Mouse (Mus musculus) forebrain, embryonic 12.5 days (tissue): ENCODE results near the gene Adgrl1. TPM values are rescaled to one million over a fixed set of nuclear protein-coding genes. Genes with fewer than 3 reads are reported as not detected.
"Not testable (repeated sequence)": the region's sequence is repeated elsewhere in the genome, so short reads cannot be mapped to it uniquely, and the experiment has no call there.

ENCODE experiments used
- ATAC-seq: fragments of 200-750 bp; cut with Nextera tagmentation; 2 replicates; pipeline ENCODE4 v1.8.0; 2017; ENCODE audit warnings: moderate TSS enrichment; ENCODE audit not compliant: low FRiP score
- H3K27ac ChIP-seq: fragments of 300-500 bp; sonication (generic); 2 replicates; pipeline ENCODE4 v1.5.1; 2016; ENCODE audit warnings: mild to moderate bottlenecking
- H3K27me3 ChIP-seq: fragments of 300-500 bp; sonication (generic); 2 replicates; pipeline ENCODE4 v1.6.1; 2016; ENCODE audit warnings: mild to moderate bottlenecking
- H3K36me3 ChIP-seq: fragments of 300-500 bp; sonication (generic); replicated peaks from 2 replicates; pipeline ENCODE4 v1.6.1; 2016; ENCODE audit warnings: mild to moderate bottlenecking
- H3K4me1 ChIP-seq: fragments of 300-500 bp; sonication (generic); 2 replicates; pipeline ENCODE4 v1.6.1; 2016
- H3K4me2 ChIP-seq: fragments of 300-500 bp; sonication (generic); 2 replicates; pipeline ENCODE4 v1.6.1; 2016; ENCODE audit warnings: mild to moderate bottlenecking, moderate library complexity
- H3K4me3 ChIP-seq: fragments of 300-500 bp; sonication (generic); replicated peaks from 2 replicates; pipeline ENCODE4 v1.5.1; 2016; ENCODE audit warnings: mild to moderate bottlenecking
- H3K9ac ChIP-seq: fragments of 300-500 bp; sonication (generic); 2 replicates; pipeline ENCODE4 v1.6.1; 2016; ENCODE audit warnings: mild to moderate bottlenecking
- H3K9me3 ChIP-seq: fragments of 300-500 bp; sonication (generic); 2 replicates; pipeline ENCODE4 v1.6.1; 2016
- WGBS: fragments of 180-500 bp; shearing (Covaris S2); methylation state at CpG from one replicate; pipeline ENCODE4 v1.1.7; 2016; 5-methylcytosine and 5-hydroxymethylcytosine counted together
- microRNA-seq: library from miRNA; unstranded; fragments of <30 nt; microRNA quantifications from one replicate; pipeline ENCODE4, GENCODE M21; 2017
- polyA plus RNA-seq: library from polyadenylated mRNA; unstranded; fragments of >200 nt; fragmentation: Nextera tagmentation; extraction: Ambion mirVana; gene quantifications from 2 replicates; pipeline ENCODE4 v1.2.1, GENCODE M21; 2016

The Adgrl1 gene
- polyA plus RNA-seq, 1 experiment from 2014 or later, result 31.3 TPM

- no peak overlapping the region for H3K4me2 ChIP-seq
- ATAC-seq, result no peak
- peaks cover 69% of the 10 kb centered on the region for H3K36me3 ChIP-seq
- no peaks in the 10 kb centered on the region for H3K27me3 ChIP-seq
- no peak overlapping the region for H3K4me3 ChIP-seq
- H3K27ac ChIP-seq, result no peak overlapping the region
- H3K4me1 ChIP-seq, result peaks cover 11% of the 10 kb centered on the region
- no peak overlapping the region for H3K9ac ChIP-seq
- H3K9me3 ChIP-seq, result no peaks in the 10 kb centered on the region
- WGBS, result 89% methylated on average over 4 of the region's 4 CpGs
These were observed 82.5 kb downstream of the Adgrl1 start for GRCm38 (mm10) chr8:83982449-83982848.

DNA sequence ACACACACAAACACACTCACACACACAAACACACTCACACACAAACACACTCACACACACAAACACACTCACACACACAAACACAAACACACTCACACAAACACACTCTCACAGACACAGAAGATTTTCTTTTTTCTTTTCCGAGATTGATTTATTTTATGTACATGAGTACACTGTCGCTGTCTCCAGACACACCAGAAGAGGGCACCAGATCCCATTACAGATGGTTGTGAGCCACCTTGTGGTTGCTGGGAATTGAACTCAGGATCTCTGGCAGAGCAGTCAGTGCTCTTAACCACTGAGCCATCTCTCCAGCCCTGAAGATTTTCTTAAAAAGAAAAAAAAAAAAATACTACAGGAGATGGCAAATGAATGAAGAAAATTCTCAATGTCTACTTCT is 83.3 kb downstream of the Adgrl1 start:
- 97% methylated on average over 2 of the region's 2 CpGs for WGBS
- not testable (repeated sequence) for H3K27me3 ChIP-seq, H3K9me3 ChIP-seq, H3K9ac ChIP-seq, ATAC-seq, H3K4me3 ChIP-seq, H3K27ac ChIP-seq, H3K4me2 ChIP-seq, H3K4me1 ChIP-seq
- peaks cover 76% of the 10 kb centered on the region for H3K36me3 ChIP-seq

DNA sequence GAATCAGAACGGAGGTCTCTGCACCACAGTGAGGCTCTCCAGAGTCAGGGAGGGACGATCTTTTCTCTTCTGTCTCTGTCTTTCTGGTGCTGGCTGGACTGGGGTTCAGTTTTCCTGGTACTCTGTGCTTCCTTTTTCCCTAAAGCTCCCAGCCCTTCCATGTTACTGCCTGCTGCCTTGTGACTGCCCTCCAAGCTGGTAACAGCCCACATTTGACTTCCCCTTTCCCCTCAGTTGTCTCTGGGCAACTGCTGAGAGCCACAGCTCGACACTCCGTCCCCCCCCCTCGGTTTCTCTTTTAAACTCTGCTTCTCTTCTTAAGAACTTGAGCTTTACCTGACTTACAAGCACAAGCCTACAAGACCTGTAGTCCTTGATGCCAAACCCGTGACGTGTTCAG is 89.3 kb downstream of the Adgrl1 start:
- Histone ChIP-seq H3K4me2 (no peak overlapping the region), H3K36me3 (peaks cover 85% of the 10 kb centered on the region), H3K4me3 (no peak overlapping the region), H3K27me3 (no peaks in the 10 kb centered on the region), H3K9ac (no peak overlapping the region), H3K4me1 (no peaks in the 10 kb centered on the region), H3K9me3 (no peaks in the 10 kb centered on the region), H3K27ac (no peak overlapping the region)
- WGBS, result 92% methylated on average over 7 of the region's 7 CpGs
- ATAC-seq, result no peak

- no peaks in the 10 kb centered on the region for H3K9me3 ChIP-seq
- H3K27ac ChIP-seq, result no peak overlapping the region
- H3K27me3 ChIP-seq, result no peaks in the 10 kb centered on the region
- 95% methylated on average over 14 of the region's 14 CpGs for WGBS
- no peak for ATAC-seq
- no peak overlapping the region for H3K9ac ChIP-seq
- no peak overlapping the region for H3K4me2 ChIP-seq
- H3K36me3 ChIP-seq, result peaks cover 82% of the 10 kb centered on the region
- no peaks in the 10 kb centered on the region for H3K4me1 ChIP-seq
- H3K4me3 ChIP-seq, result no peak overlapping the region
These were observed 90.3 kb downstream of the Adgrl1 start for GRCm38 (mm10) chr8:83990170-83990569.

Small RNA genes within 50 kb of the gene (microRNA-seq; reads per million reads assigned to microRNA genes)
- gene Gm44330 (not detected), gene Gm44450 (not detected)

Other genes with a start within 250 kb of the Adgrl1 start
- 201 and 214 TPM in 2 replicates for gene Gipc1, start 247.4 kb upstream of the Adgrl1 start, polyA plus RNA-seq
- gene Ptger1, start 233.4 kb upstream of the Adgrl1 start, polyA plus RNA-seq, result 0.91 and 0.96 TPM in 2 replicates
- 37.1 and 38.0 TPM in 2 replicates for gene Pkn1, start 200.9 kb upstream of the Adgrl1 start, polyA plus RNA-seq
- gene Ddx39, start 184.9 kb upstream of the Adgrl1 start, polyA plus RNA-seq, result 168 and 185 TPM in 2 replicates
- gene Adgre5, start 158.8 kb upstream of the Adgrl1 start, polyA plus RNA-seq, result 9.4 and 10.7 TPM in 2 replicates
- 0.88 and 0.90 TPM in 2 replicates for gene Gm10644, start 55.1 kb downstream of the Adgrl1 start, polyA plus RNA-seq
- 59.0 and 61.0 TPM in 2 replicates for gene Asf1b, start 55.4 kb downstream of the Adgrl1 start, polyA plus RNA-seq
- 181 and 187 TPM in 2 replicates for gene Prkaca, start 72.9 kb downstream of the Adgrl1 start, polyA plus RNA-seq
- gene Samd1, start 97.6 kb downstream of the Adgrl1 start, polyA plus RNA-seq, result 9.9 and 11.4 TPM in 2 replicates
- 1.2 TPM in 2 replicates for gene 1700067K01Rik, start 101.4 kb downstream of the Adgrl1 start, polyA plus RNA-seq
- gene 2210011C24Rik, start 112.1 kb downstream of the Adgrl1 start, polyA plus RNA-seq, result not detected in 2 replicates
- 3.3 and 4.1 TPM in 2 replicates for gene Palm3, start 121.4 kb downstream of the Adgrl1 start, polyA plus RNA-seq
- gene Il27ra, start 142.5 kb downstream of the Adgrl1 start, polyA plus RNA-seq, result 0.09 and 0.24 TPM in 2 replicates
- gene Rln3, start 144.9 kb downstream of the Adgrl1 start, polyA plus RNA-seq, result not detected in 2 replicates
- 2.2 and 2.4 TPM in 2 replicates for gene Gm10643, start 165.0 kb downstream of the Adgrl1 start, polyA plus RNA-seq
- 8.4 and 9.2 TPM in 2 replicates for gene Rfx1, start 166.7 kb downstream of the Adgrl1 start, polyA plus RNA-seq
- gene Dcaf15, start 204.7 kb downstream of the Adgrl1 start, polyA plus RNA-seq, result 18.7 and 19.4 TPM in 2 replicates
- 0.32 and 0.36 TPM in 2 replicates for gene Podnl1, start 225.9 kb downstream of the Adgrl1 start, polyA plus RNA-seq
- 17.7 and 20.4 TPM in 2 replicates for gene Cc2d1a, start 247.8 kb downstream of the Adgrl1 start, polyA plus RNA-seq
- 2.1 and 2.3 TPM in 2 replicates for gene 4930432K21Rik, start 247.9 kb downstream of the Adgrl1 start, polyA plus RNA-seq